ENCODE assay signal across 9 mouse cellular contexts in genomic region chr1:153126491-153127381, GRCm38 (mm10). TPM values are rescaled to one million over a fixed set of nuclear protein-coding genes. Genes with fewer than 3 reads are reported as not detected.
DNase-seq lines count a peak whose midpoint lies in the region; TF ChIP-seq lines count a peak whose summit lies in the region.
"Had no signal": no experiment of that assay in that cellular context is flagged by ENCODE, and none has a peak within 500 bp of the region (broad histone marks: within the 10 kb centered on the region; RNA-seq: fewer than 3 reads in every experiment).

No protein-coding gene starts in this region.

- DNase-seq in 3134 (ENCODE audit: extremely low read depth, insufficient read length, low spot score) = peak; percentile 73
- no peak for DNase-seq in ES-E14 (ENCODE audit: low read depth, low spot score)
- DNase-seq in fibroblast of lung, adult 2 months (ENCODE audit: low read depth) = peak; percentile 53
- DNase-seq in heart, postnatal 25 days (ENCODE audit: low spot score) = peak; percentile 80
- no peak for DNase-seq in adipocyte (ENCODE audit: low spot score)
- DNase-seq in layer of hippocampus, adult 9-11 months = no peak
- no peak for DNase-seq in ovary, postnatal 36 days (ENCODE audit: low spot score)
- no peak for DNase-seq in frontal cortex, postnatal 10 days (ENCODE audit: low spot score in 2 of 2)
- DNase-seq: thymus, postnatal 25 days had no signal

- H3K9me3 ChIP-seq in ES-E14 (ENCODE audit: control insufficient read depth, insufficient read depth, low read depth, low read length) = no peaks in the 10 kb centered on the region

- H3K4me1 ChIP-seq in ES-E14 (ENCODE audit: control insufficient read depth in 2 of 2, insufficient read depth in 2 of 2, low read length in 2 of 2, poor library complexity in 1 of 2) = peaks cover 4 to 11% of the 10 kb centered on the region in 2 experiments; a peak in 3 of 4 replicates

- no peak overlapping the region for H3K9ac ChIP-seq in ES-E14 (ENCODE audit: insufficient read depth, low read depth, low read length, poor library complexity, severe bottlenecking)

- in situ Hi-C loops in ES-E14 (cut with MboI; ENCODE audit: low sequenced_read_pairs in 2 of 2, unreplicated experiment in 2 of 2) = no loop called here

- no peak overlapping the region for H3K4me3 ChIP-seq in ES-E14 (ENCODE audit: insufficient read depth in 1 of 2, low read depth in 1 of 2, low read length in 2 of 2, poor library complexity in 1 of 2, severe bottlenecking in 1 of 2)

- no peaks in the 10 kb centered on the region for H3K36me3 ChIP-seq in ES-E14 (ENCODE audit: control insufficient read depth, insufficient read depth, low read length, poor library complexity, severe bottlenecking)

- H3K27ac ChIP-seq in ES-E14 (ENCODE audit: insufficient read depth, low read depth, low read length, poor library complexity, severe bottlenecking) = no peak overlapping the region

- intact Hi-C loops in heart, postnatal 25 days (cut with DNase I) = loop anchor here (5.0 kb wide), 1 partner anchor 206 kb away; the partner anchor contains the start of gene Lamc1

TF ChIP-seq in ES-E14, 5 proteins besides CTCF, POLR2A, EP300 and RAD21:
- TF ChIP-seq CHD2 (IDR thresholded peaks at IDR 0.05; ENCODE audit: low read depth, low read length) = no peak
- peak; percentile 82 for TF ChIP-seq ZNF384 (IDR thresholded peaks at IDR 0.05; ENCODE audit: low read depth, low read length)
- no peak for TF ChIP-seq MAFK (IDR thresholded peaks at IDR 0.05; ENCODE audit: insufficient read depth, low read depth, low read length)
- no peak for TF ChIP-seq HCFC1 (IDR thresholded peaks at IDR 0.05; ENCODE audit: borderline replicate concordance, insufficient read depth, low read length)
- no peak for TF ChIP-seq ZC3H11A (IDR thresholded peaks at IDR 0.05; ENCODE audit: borderline replicate concordance, low read depth, low read length)

RNA-seq across cellular contexts. Expression of gene Lamc2, which starts 59.5 kb away (rescaled TPM):
- 24.3 and 36.2 TPM in 2 replicates for total RNA-seq in ES-E14 (2012; rRNA removed)
- total RNA-seq in heart, postnatal 25 days (2021) = 1 to 10 TPM; 8.7 to 9.3 TPM

Comparison
In these comparisons a context has a peak if more than half of its experiments do, and no peak if none do; other contexts are left out.
1. DNase-seq: peak in 3134 (single experiment), fibroblast of lung, adult 2 months (single experiment) and heart, postnatal 25 days (single experiment); none in ES-E14 (single experiment), adipocyte (single experiment), layer of hippocampus, adult 9-11 months (single experiment), ovary, postnatal 36 days (single experiment) and frontal cortex, postnatal 10 days (0 of 2).